Mouse (Mus musculus): ENCODE data around the gene Glyctk. TPM values are rescaled to one million over a fixed set of nuclear protein-coding genes. Genes with fewer than 3 reads are reported as not detected.
A peak's percentile ranks its signal among the peaks of the same experiment; 100 is the strongest.
"Not testable (repeated sequence)": the region's sequence is repeated elsewhere in the genome, so short reads cannot be mapped to it uniquely, and the experiment has no call there.

Gene Glyctk
- polyA plus RNA-seq, 1 experiment from 2014 or later, result 6.4 TPM

- Histone ChIP-seq H3K4me3 (peak overlapping the region; percentile 80), H3K9me3 (replicated peaks) (no peaks in the 10 kb centered on the region), H3K27me3 (no peaks in the 10 kb centered on the region), H3K4me1 (peaks cover 44% of the 10 kb centered on the region), H3K9ac (peak overlapping the region; percentile 50; the same call in 1 of the 2 replicates), H3K4me2 (peak overlapping the region; percentile 83), H3K36me3 (ENCODE audit: poor library complexity, severe bottlenecking) (peaks cover 25% of the 10 kb centered on the region), H3K27ac (no peak overlapping the region)
- ATAC-seq, result no peak
- 57% methylated on average over 2 of the region's 2 CpGs for WGBS
Observed at GRCm38 (mm10) chr9:106173363-106173762, 15.4 kb upstream of the Glyctk start.

- ATAC-seq, result no peak
- Histone ChIP-seq H3K36me3 (ENCODE audit: poor library complexity, severe bottlenecking) (peaks cover 17% of the 10 kb centered on the region), H3K4me3 (peak overlapping the region; percentile 80), H3K4me2 (peak overlapping the region; percentile 83), H3K9ac (peak overlapping the region; percentile 91), H3K27me3 (no peaks in the 10 kb centered on the region), H3K27ac (no peak overlapping the region), H3K4me1 (peaks cover 44% of the 10 kb centered on the region), H3K9me3 (replicated peaks) (no peaks in the 10 kb centered on the region)
- WGBS, result 24% methylated on average over 3 of the region's 3 CpGs
Observed at GRCm38 (mm10) chr9:106172527-106172926, 14.6 kb upstream of the Glyctk start.

GRCm38 (mm10) chr9:106171346-106172158 lies 13.6 kb upstream of the Glyctk start:
- Histone ChIP-seq H3K9ac (peak overlapping the region; percentile 91), H3K9me3 (replicated peaks) (no peaks in the 10 kb centered on the region), H3K36me3 (ENCODE audit: poor library complexity, severe bottlenecking) (peaks cover 7% of the 10 kb centered on the region; the same call in 1 of the 2 replicates), H3K27me3 (no peaks in the 10 kb centered on the region), H3K4me3 (peak overlapping the region; percentile 80), H3K4me1 (peaks cover 44% of the 10 kb centered on the region), H3K4me2 (peak overlapping the region; percentile 83), H3K27ac (peak overlapping the region; percentile 96)
- under 1% methylated on average over 30 of the region's 30 CpGs for WGBS
- peak; percentile 66 for ATAC-seq

- peak within 1 kb of the TSS; percentile 96 for H3K27ac ChIP-seq
- ATAC-seq, result peak; percentile 94
- peak within 1 kb of the TSS; percentile 83 for H3K4me2 ChIP-seq
- no peaks in the 10 kb centered on the region for H3K9me3 ChIP-seq (replicated peaks)
- peaks cover 40% of the 10 kb centered on the region for H3K4me1 ChIP-seq
- H3K4me3 ChIP-seq, result peak within 1 kb of the TSS; percentile 80
- H3K9ac ChIP-seq, result peak within 1 kb of the TSS; percentile 91
- no peaks in the 10 kb centered on the region for H3K27me3 ChIP-seq
- WGBS, result under 1% methylated on average over 73 of the region's 81 CpGs
- H3K36me3 ChIP-seq (ENCODE audit: poor library complexity, severe bottlenecking), result 0 out of 2 replicates have a peak, but pooled peaks cover 4% of the 10 kb centered on the region
Observed at GRCm38 (mm10) chr9:106170556-106171345, 12.8 kb upstream of the Glyctk start, which contains the start of gene Wdr82. Gene Wdr82 (plus strand): TSS chr9:106170928.

GRCm38 (mm10) chr9:106169917-106170316 lies 12.0 kb upstream of the Glyctk start:
- 39% methylated on average over 6 of the region's 6 CpGs for WGBS
- no peak for ATAC-seq
- Histone ChIP-seq H3K4me1 (peaks cover 33% of the 10 kb centered on the region), H3K9ac (peak overlapping the region; percentile 91), H3K4me2 (peak overlapping the region; percentile 83), H3K36me3 (ENCODE audit: poor library complexity, severe bottlenecking) (0 out of 2 replicates have a peak, but pooled peaks cover 4% of the 10 kb centered on the region), H3K27ac (0 out of 2 replicates have a peak overlapping the region, but pooled peaks have one; percentile 96), H3K4me3 (peak overlapping the region; percentile 80), H3K9me3 (replicated peaks) (no peaks in the 10 kb centered on the region), H3K27me3 (no peaks in the 10 kb centered on the region)

GRCm38 (mm10) chr9:106169006-106169405 lies 11.1 kb upstream of the Glyctk start:
- H3K4me1 ChIP-seq, result peaks cover 25% of the 10 kb centered on the region
- not testable (repeated sequence) for H3K4me2 ChIP-seq; H3K4me3 ChIP-seq; H3K36me3 ChIP-seq (ENCODE audit: poor library complexity, severe bottlenecking); H3K9ac ChIP-seq; H3K9me3 ChIP-seq (replicated peaks); ATAC-seq; H3K27me3 ChIP-seq; H3K27ac ChIP-seq
- 76% methylated on average over 1 of the region's 1 CpGs for WGBS

- no peaks in the 10 kb centered on the region for H3K36me3 ChIP-seq (ENCODE audit: poor library complexity, severe bottlenecking)
- H3K4me2 ChIP-seq, result no peak overlapping the region
- H3K27me3 ChIP-seq, result no peaks in the 10 kb centered on the region
- no peaks in the 10 kb centered on the region for H3K9me3 ChIP-seq (replicated peaks)
- no peak for ATAC-seq
- H3K4me1 ChIP-seq, result peaks cover 12% of the 10 kb centered on the region
- no peak overlapping the region for H3K4me3 ChIP-seq
- no peak overlapping the region for H3K9ac ChIP-seq
- WGBS, result 15% methylated on average over 1 of the region's 1 CpGs
- no peak overlapping the region for H3K27ac ChIP-seq
Observed at GRCm38 (mm10) chr9:106167703-106168102, 9.8 kb upstream of the Glyctk start.

GRCm38 (mm10) chr9:106167241-106167640 lies 9.3 kb upstream of the Glyctk start:
- Histone ChIP-seq H3K4me3 (no peak overlapping the region), H3K27ac (no peak overlapping the region), H3K4me1 (peaks cover 7% of the 10 kb centered on the region; the same call in 1 of the 2 replicates), H3K4me2 (no peak overlapping the region), H3K9me3 (replicated peaks) (no peaks in the 10 kb centered on the region), H3K27me3 (no peaks in the 10 kb centered on the region), H3K9ac (no peak overlapping the region), H3K36me3 (ENCODE audit: poor library complexity, severe bottlenecking) (no peaks in the 10 kb centered on the region)
- WGBS, result 73% methylated on average over 3 of the region's 3 CpGs
- no peak for ATAC-seq

GRCm38 (mm10) chr9:106166709-106167108 lies 8.8 kb upstream of the Glyctk start:
- H3K27ac ChIP-seq, result no peak overlapping the region
- H3K36me3 ChIP-seq (ENCODE audit: poor library complexity, severe bottlenecking), result no peaks in the 10 kb centered on the region
- H3K4me3 ChIP-seq, result no peak overlapping the region
- ATAC-seq, result no peak
- H3K4me2 ChIP-seq, result no peak overlapping the region
- H3K9ac ChIP-seq, result no peak overlapping the region
- H3K4me1 ChIP-seq, result peaks cover 6% of the 10 kb centered on the region; the same call in 1 of the 2 replicates
- WGBS, result 88% methylated on average over 2 of the region's 2 CpGs
- H3K9me3 ChIP-seq (replicated peaks), result no peaks in the 10 kb centered on the region
- peaks cover 5% of the 10 kb centered on the region; the same call in 1 of the 2 replicates for H3K27me3 ChIP-seq

- H3K4me3 ChIP-seq, result peak overlapping the region; percentile 55
- no peaks in the 10 kb centered on the region for H3K36me3 ChIP-seq (ENCODE audit: poor library complexity, severe bottlenecking)
- peak overlapping the region; percentile 94; the same call in 1 of the 2 replicates for H3K27ac ChIP-seq
- peaks cover 29% of the 10 kb centered on the region for H3K4me1 ChIP-seq
- no peak for ATAC-seq
- no peaks in the 10 kb centered on the region for H3K9me3 ChIP-seq (replicated peaks)
- peaks cover 11% of the 10 kb centered on the region for H3K27me3 ChIP-seq
- peak overlapping the region; percentile 66 for H3K4me2 ChIP-seq
- peak overlapping the region; percentile 73 for H3K9ac ChIP-seq
- WGBS, result 41% methylated on average over 5 of the region's 5 CpGs
Observed at GRCm38 (mm10) chr9:106160426-106160825, 2.5 kb upstream of the Glyctk start.

- Histone ChIP-seq H3K4me2 (peak overlapping the region; percentile 66), H3K9ac (peak overlapping the region; percentile 73), H3K4me3 (peak overlapping the region; percentile 55), H3K27me3 (peaks cover 13% of the 10 kb centered on the region), H3K9me3 (replicated peaks) (no peaks in the 10 kb centered on the region), H3K4me1 (peaks cover 29% of the 10 kb centered on the region), H3K36me3 (ENCODE audit: poor library complexity, severe bottlenecking) (no peaks in the 10 kb centered on the region), H3K27ac (peak overlapping the region; percentile 94)
- 2% methylated on average over 24 of the region's 24 CpGs for WGBS
- ATAC-seq, result peak; percentile 61
Observed at GRCm38 (mm10) chr9:106159784-106160301, 1.9 kb upstream of the Glyctk start.

Data from forebrain, embryonic 13.5 days (tissue).